ENCODE assay signal across 30 mouse cellular contexts in genomic region chr1:78299670-78300225, GRCm38 (mm10). TPM values are rescaled to one million over a fixed set of nuclear protein-coding genes. Genes with fewer than 3 reads are reported as not detected.
DNase-seq lines count a peak whose midpoint lies in the region; ATAC-seq and TF ChIP-seq lines count a peak whose summit lies in the region.
"Had no signal": no experiment of that assay in that cellular context is flagged by ENCODE, and none has a peak within 500 bp of the region (broad histone marks: within the 10 kb centered on the region; RNA-seq: fewer than 3 reads in every experiment).

No protein-coding gene starts in this region.

- H3K27me3 ChIP-seq in liver, embryonic 15.5 days: no peaks in the 10 kb centered on the region
- H3K27me3 ChIP-seq in lung, embryonic 15.5 days: no peaks in the 10 kb centered on the region
- H3K27me3 ChIP-seq in lung, postnatal 0 days (replicated peaks; ENCODE audit: insufficient read depth, low read length): no peaks in the 10 kb centered on the region
- H3K27me3 ChIP-seq: CH12.LX; embryonic facial prominence, embryonic 13.5 days; heart, embryonic 13.5 days had no signal

- no peaks in the 10 kb centered on the region for H3K4me1 ChIP-seq in liver, embryonic 15.5 days (replicated peaks)
- no peaks in the 10 kb centered on the region for H3K4me1 ChIP-seq in lung, embryonic 15.5 days
- no peaks in the 10 kb centered on the region for H3K4me1 ChIP-seq in lung, postnatal 0 days (ENCODE audit: insufficient read depth, low read depth, low read length)
- H3K4me1 ChIP-seq: embryonic facial prominence, embryonic 10.5 days; embryonic facial prominence, embryonic 13.5 days; forebrain, embryonic 12.5 days; heart, embryonic 10.5 days; heart, embryonic 13.5 days had no signal

- TF ChIP-seq EP300 in lung, postnatal 0 days (IDR thresholded peaks at IDR 0.05): peak; percentile 82

- H3K27ac ChIP-seq in liver, embryonic 15.5 days (replicated peaks): no peak overlapping the region
- H3K27ac ChIP-seq in lung, embryonic 15.5 days: no peak overlapping the region
- no peak overlapping the region for H3K27ac ChIP-seq in lung, postnatal 0 days (ENCODE audit: low read length)
- H3K27ac ChIP-seq: embryonic facial prominence, embryonic 10.5 days; embryonic facial prominence, embryonic 13.5 days; forebrain, embryonic 12.5 days; heart, adult 2 months; heart, embryonic 10.5 days; heart, embryonic 13.5 days; hindbrain, embryonic 14.5 days had no signal

- H3K9me3 ChIP-seq in liver, embryonic 15.5 days (replicated peaks): no peaks in the 10 kb centered on the region
- no peaks in the 10 kb centered on the region for H3K9me3 ChIP-seq in lung, embryonic 15.5 days
- no peaks in the 10 kb centered on the region for H3K9me3 ChIP-seq in lung, postnatal 0 days (ENCODE audit: low read length)
- H3K9me3 ChIP-seq: embryonic facial prominence, embryonic 10.5 days; embryonic facial prominence, embryonic 13.5 days; forebrain, embryonic 12.5 days; heart, embryonic 10.5 days; heart, embryonic 13.5 days had no signal

- no peak for TF ChIP-seq CTCF in lung, postnatal 0 days (IDR thresholded peaks at IDR 0.05)

- H3K4me2 ChIP-seq in liver, embryonic 15.5 days: no peak overlapping the region
- H3K4me2 ChIP-seq in lung, embryonic 15.5 days: no peak overlapping the region
- no peak overlapping the region for H3K4me2 ChIP-seq in lung, postnatal 0 days (replicated peaks; ENCODE audit: low read depth, low read length)
- H3K4me2 ChIP-seq: embryonic facial prominence, embryonic 13.5 days; forebrain, embryonic 12.5 days; heart, embryonic 13.5 days; hindbrain, embryonic 14.5 days had no signal

- DNase-seq in liver: no peak
- no peak for DNase-seq in lung, postnatal 14 days
- DNase-seq in lung, postnatal 0 days (ENCODE audit: low spot score): peak; percentile 50
- DNase-seq in lung, postnatal 36 days: peak; percentile 29
- DNase-seq in testis, postnatal 14 days (ENCODE audit: low spot score): no peak
- DNase-seq in cerebellum, adult 8-10 months: no peak
- DNase-seq: adrenal gland, postnatal 10 days; adrenal gland, postnatal 36 days; B cell, adult 2 months; cerebellum, adult 18-20 months; cerebellum, adult 9-11 months; cerebellum, postnatal 25 days; gastrocnemius, postnatal 10 days; gastrocnemius, postnatal 36 days; heart, adult 2 months; heart, postnatal 14 days; heart, postnatal 4 days had no signal

- WGBS in liver, embryonic 15.5 days (ENCODE audit: insufficient replicate concordance): 51% methylated on average over 7 of the region's 7 CpGs
- 48% methylated on average over 7 of the region's 7 CpGs for WGBS in lung, embryonic 15.5 days
- WGBS in lung, postnatal 0 days: 41% methylated on average over 7 of the region's 7 CpGs

- peak; percentile 51; the same call in 1 of the 2 replicates for ATAC-seq in liver, embryonic 15.5 days (ENCODE audit: insufficient read depth)
- peak; percentile 35; the same call in 1 of the 2 replicates for ATAC-seq in lung, embryonic 15.5 days (ENCODE audit: borderline replicate concordance, extremely low read depth, low FRiP score, low TSS enrichment)
- peak; percentile 63 for ATAC-seq in lung, postnatal 0 days
- ATAC-seq: forebrain, embryonic 16.5 days; Patski had no signal

- no peaks in the 10 kb centered on the region for H3K36me3 ChIP-seq in liver, embryonic 15.5 days (replicated peaks)
- H3K36me3 ChIP-seq in lung, embryonic 15.5 days: no peaks in the 10 kb centered on the region
- no peaks in the 10 kb centered on the region for H3K36me3 ChIP-seq in lung, postnatal 0 days (ENCODE audit: insufficient read depth, low read length)
- H3K36me3 ChIP-seq: embryonic facial prominence, embryonic 10.5 days; embryonic facial prominence, embryonic 13.5 days; forebrain, embryonic 12.5 days; G1E; heart, embryonic 10.5 days; heart, embryonic 13.5 days had no signal

- H3K4me3 ChIP-seq in liver, embryonic 15.5 days (replicated peaks): no peak overlapping the region
- no peak overlapping the region for H3K4me3 ChIP-seq in lung, embryonic 15.5 days
- H3K4me3 ChIP-seq in lung, postnatal 0 days (ENCODE audit: low read depth, low read length): no peak overlapping the region
- H3K4me3 ChIP-seq: embryonic facial prominence, embryonic 10.5 days; embryonic facial prominence, embryonic 13.5 days; erythroblast, embryonic 14.5 days; forebrain, embryonic 12.5 days; heart, adult 2 months; heart, embryonic 10.5 days; heart, embryonic 13.5 days had no signal

- no peak overlapping the region for H3K9ac ChIP-seq in liver, embryonic 15.5 days
- no peak overlapping the region for H3K9ac ChIP-seq in lung, embryonic 15.5 days
- H3K9ac ChIP-seq in lung, postnatal 0 days (replicated peaks; ENCODE audit: low read depth): no peak overlapping the region
- H3K9ac ChIP-seq: embryonic facial prominence, embryonic 13.5 days; forebrain, embryonic 12.5 days; heart, embryonic 13.5 days; hindbrain, embryonic 14.5 days had no signal

RNA-seq across cellular contexts. Expression of gene Sgpp2, which starts 10.4 kb away (rescaled TPM):
- polyA plus RNA-seq in liver, embryonic 15.5 days (2015; fragmentation: Nextera tagmentation; extraction: Ambion mirVana): 0.14 and 0.20 TPM in 2 replicates
- 0.65 and 1.1 TPM in 2 replicates for polyA plus RNA-seq in lung, embryonic 15.5 days (2015; fragmentation: Nextera tagmentation; extraction: Ambion mirVana)
- polyA plus RNA-seq in lung, postnatal 0 days (2015; fragmentation: Nextera tagmentation; extraction: Ambion mirVana): 10.9 and 14.0 TPM in 2 replicates
- polyA plus RNA-seq: erythroblast, embryonic 14.5 days; G1E had no signal

Comparison
In these comparisons a context has a peak if more than half of its experiments do, and no peak if none do; other contexts are left out.
1. DNase-seq: peak in lung, postnatal 0 days (single experiment) and lung, postnatal 36 days (single experiment); none in liver (single experiment), lung, postnatal 14 days (single experiment), testis, postnatal 14 days (single experiment) and cerebellum, adult 8-10 months (single experiment).
2. Peak in every context shown above with its lines, with median percentiles within 50 percentile points of each other: ATAC-seq.